Mouse (Mus musculus): ENCODE results near the gene Fam205a3. TPM values are rescaled to one million over a fixed set of nuclear protein-coding genes. Genes with fewer than 3 reads are reported as not detected.

The Fam205a3 gene
- polyA plus RNA-seq (2014; fragmentation: Illumina TruSeq; extraction: RNeasy Lipid Tissue Mini Kit (QIAGEN cat#74804); ENCODE audit: low read depth, low replicate concordance): not detected

DNA sequence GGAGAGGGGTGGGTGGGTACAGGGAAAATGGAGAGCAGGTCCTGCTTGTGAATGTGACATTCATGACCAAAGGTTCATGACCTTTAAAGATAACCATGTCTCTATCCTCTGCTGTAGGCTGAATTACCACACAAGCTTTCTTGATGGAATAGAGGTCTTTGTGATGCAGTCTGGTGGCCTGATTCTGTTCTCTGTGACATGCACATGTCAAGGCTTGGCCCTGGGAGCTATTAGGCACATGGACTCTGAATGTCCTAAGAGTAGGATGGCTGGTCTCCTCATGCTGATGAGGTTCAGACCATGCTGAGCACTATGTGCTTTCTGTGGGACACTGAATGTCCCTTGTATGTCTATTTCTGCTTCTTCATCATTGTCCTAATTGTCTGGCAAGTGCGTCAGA, at the start of gene Fam205a3:
TSS of gene Fam205a3 (plus strand) at position 301 of the 400 bp plus-strand sequence.

GRCm38 (mm10) chr4:42293967-42294366, 24.2 kb upstream of the Fam205a3 start, which contains the start of gene Gm21953:
Gene Gm21953 (plus strand): TSS chr4:42294267.

Other genes with a start within 250 kb of the Fam205a3 start
- gene Gm3893, start 227.1 kb upstream of the Fam205a3 start, polyA plus RNA-seq (2014; fragmentation: Illumina TruSeq; extraction: RNeasy Lipid Tissue Mini Kit (QIAGEN cat#74804); ENCODE audit: low read depth, low replicate concordance): not detected
- not detected for gene Gm13304, start 203.5 kb upstream of the Fam205a3 start, polyA plus RNA-seq (2014; fragmentation: Illumina TruSeq; extraction: RNeasy Lipid Tissue Mini Kit (QIAGEN cat#74804); ENCODE audit: low read depth, low replicate concordance)
- 3.4 TPM for gene Gm13306, start 164.9 kb upstream of the Fam205a3 start, polyA plus RNA-seq (2014; fragmentation: Illumina TruSeq; extraction: RNeasy Lipid Tissue Mini Kit (QIAGEN cat#74804); ENCODE audit: low read depth, low replicate concordance)
- 2.3 TPM for gene Gm13305, start 149.7 kb upstream of the Fam205a3 start, polyA plus RNA-seq (2014; fragmentation: Illumina TruSeq; extraction: RNeasy Lipid Tissue Mini Kit (QIAGEN cat#74804); ENCODE audit: low read depth, low replicate concordance)
- 1.7 TPM for gene Gm10600, start 77.7 kb upstream of the Fam205a3 start, polyA plus RNA-seq (2014; fragmentation: Illumina TruSeq; extraction: RNeasy Lipid Tissue Mini Kit (QIAGEN cat#74804); ENCODE audit: low read depth, low replicate concordance)
- gene Ccl21b, start 62.6 kb upstream of the Fam205a3 start, polyA plus RNA-seq (2014; fragmentation: Illumina TruSeq; extraction: RNeasy Lipid Tissue Mini Kit (QIAGEN cat#74804); ENCODE audit: low read depth, low replicate concordance): not detected
- gene Gm21953, start 24.1 kb upstream of the Fam205a3 start, polyA plus RNA-seq (2014; fragmentation: Illumina TruSeq; extraction: RNeasy Lipid Tissue Mini Kit (QIAGEN cat#74804); ENCODE audit: low read depth, low replicate concordance): not detected
- not detected for gene Gm21586, start 121.0 kb downstream of the Fam205a3 start, polyA plus RNA-seq (2014; fragmentation: Illumina TruSeq; extraction: RNeasy Lipid Tissue Mini Kit (QIAGEN cat#74804); ENCODE audit: low read depth, low replicate concordance)
- gene Gm2163, start 148.4 kb downstream of the Fam205a3 start, polyA plus RNA-seq (2014; fragmentation: Illumina TruSeq; extraction: RNeasy Lipid Tissue Mini Kit (QIAGEN cat#74804); ENCODE audit: low read depth, low replicate concordance): 0.42 TPM
- not detected for gene Fam205a2, start 209.8 kb downstream of the Fam205a3 start, polyA plus RNA-seq (2014; fragmentation: Illumina TruSeq; extraction: RNeasy Lipid Tissue Mini Kit (QIAGEN cat#74804); ENCODE audit: low read depth, low replicate concordance)